ENCODE assay signal across 18 mouse cellular contexts in genomic region chr9:65462544-65462943, GRCm38 (mm10). TPM values are rescaled to one million over a fixed set of nuclear protein-coding genes. Genes with fewer than 3 reads are reported as not detected.
DNase-seq lines count a peak whose midpoint lies in the region; ATAC-seq lines count a peak whose summit lies in the region.
"Had no signal": no experiment of that assay in that cellular context is flagged by ENCODE, and none has a peak within 500 bp of the region (broad histone marks: within the 10 kb centered on the region; RNA-seq: fewer than 3 reads in every experiment).

No protein-coding gene starts in this region.

- no peak for DNase-seq in heart, postnatal 36 days
- peak; percentile 31 for DNase-seq in fat pad, adult 2 months (ENCODE audit: extremely low read depth, low read depth, low spot score)
- DNase-seq in lung, postnatal 14 days, result peak; percentile 7
- DNase-seq in thymus, postnatal 14 days, result no peak
- no peak for DNase-seq in T-cell, adult 2 months (ENCODE audit: low spot score)
- DNase-seq: adrenal gland, postnatal 36 days; gastrocnemius, postnatal 10 days; heart, postnatal 4 days; kidney, adult 8-10 months; right cerebral cortex, postnatal 4 days had no signal

- ATAC-seq in heart, embryonic 11.5 days (replicated peaks; ENCODE audit: insufficient number of reproducible peaks, low FRiP score, low TSS enrichment), result no peak
- ATAC-seq in midbrain, embryonic 13.5 days, result no peak
- no peak for ATAC-seq in midbrain, embryonic 15.5 days (replicated peaks)
- ATAC-seq: forebrain, embryonic 15.5 days had no signal

- H3K27ac ChIP-seq in heart, embryonic 11.5 days (ENCODE audit: low read depth, low read length), result no peak overlapping the region
- no peak overlapping the region for H3K27ac ChIP-seq in midbrain, embryonic 13.5 days
- no peak overlapping the region for H3K27ac ChIP-seq in midbrain, embryonic 15.5 days
- H3K27ac ChIP-seq: forebrain, embryonic 15.5 days had no signal

- intact Hi-C loops in heart, postnatal 36 days (cut with DNase I), result loop anchor here (5.0 kb wide), 1 partner anchor 115 kb away; no protein-coding TSS in a partner anchor

- no peak overlapping the region for H3K4me3 ChIP-seq in heart, embryonic 11.5 days (ENCODE audit: low read depth, low read length)
- no peak overlapping the region for H3K4me3 ChIP-seq in midbrain, embryonic 13.5 days (replicated peaks)
- H3K4me3 ChIP-seq in midbrain, embryonic 15.5 days, result no peak overlapping the region

- 65% methylated on average over 5 of the region's 5 CpGs for WGBS in heart, embryonic 11.5 days (ENCODE audit: insufficient replicate concordance)
- 79% methylated on average over 5 of the region's 5 CpGs for WGBS in midbrain, embryonic 13.5 days
- 81% methylated on average over 5 of the region's 5 CpGs for WGBS in midbrain, embryonic 15.5 days

- H3K36me3 ChIP-seq in heart, embryonic 11.5 days (ENCODE audit: control insufficient read depth, insufficient read depth, low read length), result peaks cover 4% of the 10 kb centered on the region; the same call in 1 of the 2 replicates
- H3K36me3 ChIP-seq in midbrain, embryonic 13.5 days, result peaks cover 23% of the 10 kb centered on the region
- peaks cover 11% of the 10 kb centered on the region for H3K36me3 ChIP-seq in midbrain, embryonic 15.5 days (replicated peaks)

- H3K4me1 ChIP-seq in heart, embryonic 11.5 days (ENCODE audit: control insufficient read depth, insufficient read depth, low read length), result peaks cover 14% of the 10 kb centered on the region
- H3K4me1 ChIP-seq in midbrain, embryonic 13.5 days (replicated peaks), result peaks cover 33% of the 10 kb centered on the region
- peaks cover 28% of the 10 kb centered on the region for H3K4me1 ChIP-seq in midbrain, embryonic 15.5 days

- no peaks in the 10 kb centered on the region for H3K27me3 ChIP-seq in heart, embryonic 11.5 days (ENCODE audit: control insufficient read depth, insufficient read depth, low read length)
- H3K27me3 ChIP-seq in midbrain, embryonic 13.5 days, result no peaks in the 10 kb centered on the region
- H3K27me3 ChIP-seq in midbrain, embryonic 15.5 days (replicated peaks), result no peaks in the 10 kb centered on the region
- H3K27me3 ChIP-seq: forebrain, embryonic 15.5 days had no signal

- H3K9me3 ChIP-seq in heart, embryonic 11.5 days (replicated peaks; ENCODE audit: control insufficient read depth, low read length), result no peaks in the 10 kb centered on the region
- H3K9me3 ChIP-seq in midbrain, embryonic 13.5 days, result no peaks in the 10 kb centered on the region
- no peaks in the 10 kb centered on the region for H3K9me3 ChIP-seq in midbrain, embryonic 15.5 days
- H3K9me3 ChIP-seq: forebrain, embryonic 15.5 days had no signal

- no peak overlapping the region for H3K9ac ChIP-seq in heart, embryonic 11.5 days (ENCODE audit: low read depth, low read length)
- H3K9ac ChIP-seq in midbrain, embryonic 13.5 days (replicated peaks), result 0 out of 2 replicates have a peak overlapping the region, but pooled peaks have one; percentile 36
- H3K9ac ChIP-seq in midbrain, embryonic 15.5 days, result no peak overlapping the region

- H3K4me2 ChIP-seq in heart, embryonic 11.5 days, result peak overlapping the region; percentile 6; the same call in 1 of the 2 replicates
- H3K4me2 ChIP-seq in midbrain, embryonic 13.5 days (replicated peaks), result 0 out of 2 replicates have a peak overlapping the region, but pooled peaks have one; percentile 69
- H3K4me2 ChIP-seq in midbrain, embryonic 15.5 days, result no peak overlapping the region

RNA-seq across cellular contexts. Expression of gene Spg21, which starts 1.8 kb away (rescaled TPM):
- polyA plus RNA-seq in heart, embryonic 11.5 days (2014; fragmentation: Nextera tagmentation; extraction: Ambion mirVana), result 62.6 and 68.8 TPM in 2 replicates
- 10 to 100 TPM; 11.3 to 16.0 TPM for total RNA-seq in heart, postnatal 36 days (2021)
- 138 and 140 TPM in 2 replicates for polyA plus RNA-seq in midbrain, embryonic 13.5 days (2015; fragmentation: Nextera tagmentation; extraction: Ambion mirVana)
- 115 and 133 TPM in 2 replicates for polyA plus RNA-seq in midbrain, embryonic 15.5 days (2015; fragmentation: Nextera tagmentation; extraction: Ambion mirVana)

RNA-seq across cellular contexts. Expression of gene Mtfmt, which starts 27.0 kb away (rescaled TPM):
- 13.6 and 15.3 TPM in 2 replicates for polyA plus RNA-seq in heart, embryonic 11.5 days (2014; fragmentation: Nextera tagmentation; extraction: Ambion mirVana)
- 1 to 10 TPM; 7.1 to 7.5 TPM for total RNA-seq in heart, postnatal 36 days (2021)
- 23.4 and 24.6 TPM in 2 replicates for polyA plus RNA-seq in midbrain, embryonic 13.5 days (2015; fragmentation: Nextera tagmentation; extraction: Ambion mirVana)
- polyA plus RNA-seq in midbrain, embryonic 15.5 days (2015; fragmentation: Nextera tagmentation; extraction: Ambion mirVana), result 21.4 and 24.7 TPM in 2 replicates

RNA-seq across cellular contexts. Expression of gene Slc51b, which starts 39.8 kb away (rescaled TPM):
- polyA plus RNA-seq in heart, embryonic 11.5 days (2014; fragmentation: Nextera tagmentation; extraction: Ambion mirVana), result not detected in 2 replicates
- not detected for total RNA-seq in heart, postnatal 36 days (2021)
- polyA plus RNA-seq in midbrain, embryonic 13.5 days (2015; fragmentation: Nextera tagmentation; extraction: Ambion mirVana), result not detected in 2 replicates
- not detected in 2 replicates for polyA plus RNA-seq in midbrain, embryonic 15.5 days (2015; fragmentation: Nextera tagmentation; extraction: Ambion mirVana)
- total RNA-seq: adrenal gland, postnatal 36 days; common myeloid progenitor, adult 5-6 weeks; gastrocnemius, postnatal 10 days; heart, adult 8-10 months; heart, postnatal 4 days had no signal
- polyA plus RNA-seq: C2C12; forebrain, embryonic 15.5 days; liver, embryonic 11.5 days had no signal

RNA-seq across cellular contexts. Expression of gene Ankdd1a, which starts 57.4 kb away (rescaled TPM):
- not detected in 2 replicates for polyA plus RNA-seq in heart, embryonic 11.5 days (2014; fragmentation: Nextera tagmentation; extraction: Ambion mirVana)
- not detected for total RNA-seq in heart, postnatal 36 days (2021)
- 0.63 and 0.72 TPM in 2 replicates for polyA plus RNA-seq in midbrain, embryonic 13.5 days (2015; fragmentation: Nextera tagmentation; extraction: Ambion mirVana)
- polyA plus RNA-seq in midbrain, embryonic 15.5 days (2015; fragmentation: Nextera tagmentation; extraction: Ambion mirVana), result 1.0 and 1.7 TPM in 2 replicates
- total RNA-seq: common myeloid progenitor, adult 5-6 weeks; gastrocnemius, postnatal 10 days; heart, adult 8-10 months; heart, postnatal 4 days had no signal
- polyA plus RNA-seq: C2C12; liver, embryonic 11.5 days had no signal

Comparison
In these comparisons a context has a peak if more than half of its experiments do, and no peak if none do; other contexts are left out.
1. DNase-seq: peak in fat pad, adult 2 months (single experiment) and lung, postnatal 14 days (single experiment); none in heart, postnatal 36 days (0 of 2), thymus, postnatal 14 days (single experiment) and T-cell, adult 2 months (single experiment).